Mouse (Mus musculus) myocyte (in vitro differentiated cells): ENCODE data around the gene Arhgef6. TPM values are rescaled to one million over a fixed set of nuclear protein-coding genes. Genes with fewer than 3 reads are reported as not detected.

Experiments used
- H3K27me3 ChIP-seq: one replicate; pipeline ENCODE4 v1.6.1; 2011; ENCODE audit not compliant: control insufficient read depth, insufficient read depth, insufficient read length
- H3K36me3 ChIP-seq: one replicate; pipeline ENCODE4 v1.6.1; 2011; ENCODE audit not compliant: control insufficient read depth, insufficient read depth
- H3K4me2 ChIP-seq: one replicate; pipeline ENCODE4 v1.6.1; 2011; ENCODE audit warnings: low read depth, control low read depth
- H3K4me3 ChIP-seq: one replicate; pipeline ENCODE4 v1.5.1; 2011; ENCODE audit warnings: mild to moderate bottlenecking, control low read depth, moderate library complexity
- H3K79me2 ChIP-seq: one replicate; pipeline ENCODE4 v1.6.1; 2011; ENCODE audit not compliant: control insufficient read depth, insufficient read depth
- H3ac ChIP-seq: one replicate; pipeline ENCODE4 v1.6.1; 2011; ENCODE audit not compliant: control insufficient read depth, insufficient read length
- CEBPB ChIP-seq: IDR thresholded peaks from 2 replicates; pipeline ENCODE4 v1.6.1; 2011; ENCODE audit warnings: mild to moderate bottlenecking, moderate library complexity; ENCODE audit not compliant: poor library complexity, insufficient read depth, severe bottlenecking
- E2F4 ChIP-seq: IDR thresholded peaks from one replicate; pipeline ENCODE4 v1.6.1; 2011; ENCODE audit warnings: mild to moderate bottlenecking, control low read depth, moderate library complexity; ENCODE audit not compliant: insufficient read depth
- MAX ChIP-seq: IDR thresholded peaks from one replicate; pipeline ENCODE4 v1.6.1; 2011; ENCODE audit warnings: low read depth, mild to moderate bottlenecking, control low read depth
- MYOD1 ChIP-seq, 3 experiments: IDR thresholded peaks; one replicate each; pipeline ENCODE4 v1.6.1; 2011; ENCODE audit warnings: control low read depth in 2 of 3, low read depth in 2 of 3, mild to moderate bottlenecking in 2 of 3, moderate library complexity in 1 of 3; ENCODE audit not compliant: insufficient read length in 2 of 3, control insufficient read depth in 1 of 3
- MYOG ChIP-seq, 3 experiments: IDR thresholded peaks; one replicate each; pipeline ENCODE4 v1.6.1; 2011; ENCODE audit warnings: control low read depth in 2 of 3, low read depth in 2 of 3, mild to moderate bottlenecking in 2 of 3; ENCODE audit not compliant: insufficient read length in 2 of 3, control insufficient read depth in 1 of 3, insufficient read depth in 1 of 3
- POLR2A ChIP-seq: IDR thresholded peaks from one replicate; pipeline ENCODE4 v1.6.1; 2011; ENCODE audit warnings: low read depth, mild to moderate bottlenecking, control low read depth, moderate library complexity; ENCODE audit not compliant: insufficient read length
- POLR2AphosphoS2 ChIP-seq: IDR thresholded peaks from one replicate; pipeline ENCODE4 v1.6.1; 2011; ENCODE audit warnings: low read depth, control low read depth; ENCODE audit not compliant: insufficient read length
- REST ChIP-seq: IDR thresholded peaks from one replicate; pipeline ENCODE4 v1.6.1; 2011; ENCODE audit warnings: mild to moderate bottlenecking, control low read depth, moderate library complexity; ENCODE audit not compliant: insufficient read depth, insufficient read length
- SRF ChIP-seq: IDR thresholded peaks from one replicate; pipeline ENCODE4 v1.6.1; 2011; ENCODE audit warnings: low read depth; ENCODE audit not compliant: control insufficient read depth, insufficient read length
- TCF12 ChIP-seq: IDR thresholded peaks from one replicate; pipeline ENCODE4 v1.6.1; 2011; ENCODE audit warnings: mild to moderate bottlenecking, control low read depth; ENCODE audit not compliant: poor library complexity, insufficient read depth, severe bottlenecking
- TCF3 ChIP-seq: IDR thresholded peaks from one replicate; pipeline ENCODE4 v1.6.1; 2011; ENCODE audit warnings: low read depth, control low read depth; ENCODE audit not compliant: insufficient read length
- USF1 ChIP-seq: IDR thresholded peaks from one replicate; pipeline ENCODE4 v1.6.1; 2011; ENCODE audit warnings: low read depth, mild to moderate bottlenecking, control low read depth, moderate library complexity
- polyA plus RNA-seq: library from polyadenylated mRNA; unstranded; fragments of >200 nt; fragmentation: generic; extraction: Trizol; gene quantifications from one replicate; pipeline ENCODE4 v1.2.1, GENCODE M21; 2012; ENCODE audit warnings: missing spikeins

Gene Arhgef6
- polyA plus RNA-seq, 1 experiment, result 3.5 TPM

GRCm38 (mm10) chrX:57253329-57254055, 85.0 kb downstream of the Arhgef6 start:
- H3K79me2 ChIP-seq, result no peaks in the 10 kb centered on the region
- H3K4me2 ChIP-seq, result no peak overlapping the region
- TF ChIP-seq TCF3 (no peak), MYOD1 (IDR thresholded peaks at IDR 0.05; ENCODE audit: control insufficient read depth in 1 of 3, insufficient read length in 2 of 3, low read depth in 2 of 3) (no peak), MYOG (IDR thresholded peaks at IDR 0.05; ENCODE audit: control insufficient read depth in 1 of 3, insufficient read depth in 1 of 3, insufficient read length in 2 of 3, low read depth in 2 of 3) (no peak), POLR2A (no peak), REST (no peak), SRF (no peak), USF1 (no peak), E2F4 (no peak), POLR2AphosphoS2 (no peak), TCF12 (no peak), CEBPB (no peak), MAX (no peak)
- no peak overlapping the region for H3ac ChIP-seq
- no peaks in the 10 kb centered on the region for H3K36me3 ChIP-seq
- H3K4me3 ChIP-seq, result no peak overlapping the region
- H3K27me3 ChIP-seq, result no peaks in the 10 kb centered on the region

GRCm38 (mm10) chrX:57238572-57238971, 100.0 kb downstream of the Arhgef6 start:
- Histone ChIP-seq H3K4me3 (no peak overlapping the region), H3K27me3 (no peaks in the 10 kb centered on the region), H3K36me3 (no peaks in the 10 kb centered on the region), H3K79me2 (no peaks in the 10 kb centered on the region), H3ac (no peak overlapping the region), H3K4me2 (no peak overlapping the region)
- TF ChIP-seq MYOD1 (IDR thresholded peaks at IDR 0.05; ENCODE audit: control insufficient read depth in 1 of 3, insufficient read length in 2 of 3, low read depth in 2 of 3) (no peak), MAX (no peak), REST (no peak), SRF (no peak), E2F4 (no peak), POLR2A (no peak), CEBPB (no peak), USF1 (no peak), TCF3 (no peak), MYOG (IDR thresholded peaks at IDR 0.05; ENCODE audit: control insufficient read depth in 1 of 3, insufficient read depth in 1 of 3, insufficient read length in 2 of 3, low read depth in 2 of 3) (no peak), TCF12 (no peak), POLR2AphosphoS2 (no peak)

GRCm38 (mm10) chrX:57235982-57236381, 102.5 kb downstream of the Arhgef6 start:
- Histone ChIP-seq H3ac (no peak overlapping the region), H3K36me3 (no peaks in the 10 kb centered on the region), H3K79me2 (no peaks in the 10 kb centered on the region), H3K4me2 (no peak overlapping the region), H3K27me3 (no peaks in the 10 kb centered on the region), H3K4me3 (no peak overlapping the region)
- no peak for TF ChIP-seq POLR2AphosphoS2
- TF ChIP-seq SRF, result no peak
- TF ChIP-seq MYOG (IDR thresholded peaks at IDR 0.05; ENCODE audit: control insufficient read depth in 1 of 3, insufficient read depth in 1 of 3, insufficient read length in 2 of 3, low read depth in 2 of 3), result no peak
- TF ChIP-seq USF1, result no peak
- TF ChIP-seq TCF12, result no peak
- TF ChIP-seq POLR2A, result no peak
- TF ChIP-seq E2F4, result no peak
- TF ChIP-seq MYOD1 (IDR thresholded peaks at IDR 0.05; ENCODE audit: control insufficient read depth in 1 of 3, insufficient read length in 2 of 3, low read depth in 2 of 3), result no peak
- TF ChIP-seq REST, result no peak
- TF ChIP-seq TCF3, result no peak
- TF ChIP-seq MAX, result no peak
- TF ChIP-seq CEBPB, result no peak

GRCm38 (mm10) chrX:57233596-57233995, 104.9 kb downstream of the Arhgef6 start:
- Histone ChIP-seq H3K4me3 (no peak overlapping the region), H3ac (no peak overlapping the region), H3K27me3 (no peaks in the 10 kb centered on the region), H3K4me2 (no peak overlapping the region), H3K36me3 (no peaks in the 10 kb centered on the region), H3K79me2 (no peaks in the 10 kb centered on the region)
- no peak for TF ChIP-seq TCF12
- TF ChIP-seq USF1, result no peak
- no peak for TF ChIP-seq CEBPB
- TF ChIP-seq MAX, result no peak
- TF ChIP-seq MYOD1 (IDR thresholded peaks at IDR 0.05; ENCODE audit: control insufficient read depth in 1 of 3, insufficient read length in 2 of 3, low read depth in 2 of 3), result no peak
- TF ChIP-seq E2F4, result no peak
- TF ChIP-seq POLR2A, result no peak
- no peak for TF ChIP-seq POLR2AphosphoS2
- no peak for TF ChIP-seq REST
